Mouse (Mus musculus) MEL-GATA-1-ER (cell line): ENCODE results near the gene Actr3b.
"Not testable (repeated sequence)": the region's sequence is repeated elsewhere in the genome, so short reads cannot be mapped to it uniquely, and the experiment has no call there.

Experiments
- DNase-seq: peaks from one replicate; pipeline ENCODE4 v3.0.0-alpha.2; 2012; ENCODE audit warnings: low read depth; ENCODE audit errors: extremely low read depth

Actr3b gene

DNA sequence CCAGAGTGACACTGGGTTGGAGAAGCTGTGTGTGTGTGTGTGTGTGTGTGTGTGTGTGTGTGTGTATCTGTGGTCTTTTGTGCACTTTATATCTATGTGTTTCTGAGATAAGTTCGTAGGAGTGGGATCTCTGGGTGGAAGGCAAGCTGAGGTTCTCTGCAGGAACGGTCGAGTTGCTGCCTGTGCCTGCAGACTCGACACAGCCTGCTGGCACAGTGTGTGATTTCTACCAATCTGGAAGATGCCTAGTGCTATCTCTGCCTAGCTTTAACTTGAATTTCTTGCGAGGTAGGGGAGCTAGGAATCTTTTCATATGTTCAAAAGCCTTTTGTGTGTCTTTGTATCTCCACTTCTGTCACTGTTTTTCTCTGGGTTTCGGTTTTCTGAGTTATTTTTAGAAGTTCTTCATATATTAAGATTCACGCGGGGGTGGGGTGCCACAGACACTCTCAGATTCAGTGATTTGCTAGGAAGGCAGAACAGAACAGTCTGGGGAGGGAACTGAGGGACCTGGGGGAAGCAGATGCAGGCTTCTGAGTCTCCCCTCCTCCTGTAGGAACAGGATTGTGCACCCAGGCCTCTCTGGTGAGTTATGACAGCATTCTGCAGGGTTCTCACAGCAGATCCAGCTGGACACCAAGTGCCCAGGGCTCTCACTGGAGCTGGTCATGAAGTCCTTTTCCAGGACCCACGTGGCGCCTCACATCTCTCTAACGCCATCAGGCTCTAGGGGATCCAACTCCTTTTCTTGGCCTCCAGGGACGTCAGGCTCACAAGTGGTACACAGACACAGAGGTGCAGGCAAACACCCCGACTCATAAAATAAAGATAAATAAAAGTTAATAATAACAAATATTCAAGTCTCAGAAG lies 14.4 kb downstream of the Actr3b start:
- DNase-seq: no peak

GRCm38 (mm10) chr5:25791570-25791969 lies 31.8 kb downstream of the Actr3b start:
- no peak for DNase-seq

DNA sequence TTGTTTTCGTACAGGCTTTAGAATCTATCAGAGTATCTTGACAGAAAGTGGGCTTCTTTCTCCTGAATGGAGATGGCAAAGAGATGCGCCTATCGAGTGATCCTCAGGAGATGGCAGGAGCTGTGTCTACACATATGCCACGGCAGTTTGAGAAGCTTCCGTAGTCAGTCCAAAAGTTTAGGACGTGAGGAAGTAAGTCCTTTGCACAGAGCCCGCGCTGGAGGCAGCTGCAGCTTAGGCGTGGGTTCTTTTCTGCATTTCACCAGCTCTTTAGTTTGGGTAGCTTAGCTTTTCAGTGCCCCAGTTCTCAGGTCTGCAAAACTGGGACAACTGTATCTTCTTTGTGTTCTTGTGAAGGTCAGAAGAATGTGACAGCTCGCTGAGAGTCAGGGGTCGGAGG lies 38.0 kb downstream of the Actr3b start:
- no peak for DNase-seq

DNA sequence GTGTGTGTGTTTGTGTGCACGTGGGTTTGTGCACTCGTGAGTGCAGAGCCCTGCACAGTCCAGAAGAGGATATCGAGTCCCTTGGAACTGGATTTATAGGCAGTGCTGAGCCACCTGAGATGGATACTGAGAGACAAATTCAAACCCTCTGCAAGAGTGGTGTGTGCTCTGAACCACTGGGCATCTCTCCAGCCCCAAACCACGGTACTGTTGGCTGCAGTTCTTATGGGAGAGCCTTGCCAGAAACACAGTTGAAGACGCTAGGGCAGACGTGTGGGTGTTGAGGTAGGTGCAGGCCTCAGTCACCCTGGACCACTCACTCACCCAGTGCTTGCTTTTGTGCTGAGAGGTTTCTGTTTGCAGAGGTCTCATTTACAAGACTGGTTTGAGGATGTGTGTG lies 41.1 kb downstream of the Actr3b start:
- DNase-seq: no peak

GRCm38 (mm10) chr5:25801744-25802143 lies 41.9 kb downstream of the Actr3b start:
- no peak for DNase-seq

- no peak for DNase-seq
Measured at GRCm38 (mm10) chr5:25804569-25804968, 44.8 kb downstream of the Actr3b start.

- no peak for DNase-seq
Measured at GRCm38 (mm10) chr5:25812922-25813321, 53.1 kb downstream of the Actr3b start.

- no peak for DNase-seq
Measured at GRCm38 (mm10) chr5:25829308-25830094, 69.7 kb downstream of the Actr3b start.

GRCm38 (mm10) chr5:25830802-25831201 lies 71.0 kb downstream of the Actr3b start:
- no peak for DNase-seq

- DNase-seq: no peak
Measured at GRCm38 (mm10) chr5:25831624-25832023, 71.8 kb downstream of the Actr3b start.

GRCm38 (mm10) chr5:25839400-25839799 lies 79.6 kb downstream of the Actr3b start:
- DNase-seq: peak; percentile 33

DNA sequence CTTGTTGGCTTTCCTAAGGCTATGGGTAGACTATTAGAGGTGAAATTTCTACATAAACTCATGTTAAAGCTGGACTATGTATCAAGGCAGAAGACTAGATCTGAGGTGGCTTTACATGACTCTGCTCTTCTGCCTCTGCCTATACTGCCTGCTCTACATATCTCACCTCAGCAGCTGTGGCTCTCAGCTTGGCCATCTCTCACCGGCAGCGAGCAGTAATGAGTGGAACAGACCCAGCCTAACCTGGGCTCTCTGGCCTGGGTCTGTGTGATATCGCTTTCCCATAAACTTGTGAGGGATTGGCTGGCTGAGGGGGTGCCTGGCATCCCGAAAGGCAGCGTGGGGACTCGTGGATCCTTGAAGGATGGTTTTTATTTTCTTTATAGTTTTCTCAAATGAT lies 86.8 kb downstream of the Actr3b start:
- no peak for DNase-seq

DNA sequence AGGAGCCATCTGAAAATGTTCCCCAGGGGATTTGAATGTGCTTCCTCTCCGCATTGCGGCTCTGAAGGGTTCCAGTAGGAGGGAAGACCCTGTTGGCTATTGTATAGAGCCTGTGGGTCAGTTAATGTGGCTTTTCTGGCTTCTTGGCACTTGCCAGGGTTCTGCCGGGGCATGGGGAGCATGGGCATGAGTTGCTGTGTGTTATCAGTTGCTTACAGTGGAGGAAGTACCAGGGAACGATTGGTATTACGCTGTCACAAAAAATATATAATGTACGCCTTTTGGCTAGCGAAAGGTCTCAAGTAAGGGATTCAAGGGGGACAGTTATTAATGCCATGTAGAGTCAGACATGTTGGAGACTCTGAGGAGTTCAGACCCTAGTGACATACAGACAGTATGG lies 87.4 kb downstream of the Actr3b start:
- no peak for DNase-seq

GRCm38 (mm10) chr5:25848058-25848457 lies 88.3 kb downstream of the Actr3b start:
- DNase-seq: no peak

DNA sequence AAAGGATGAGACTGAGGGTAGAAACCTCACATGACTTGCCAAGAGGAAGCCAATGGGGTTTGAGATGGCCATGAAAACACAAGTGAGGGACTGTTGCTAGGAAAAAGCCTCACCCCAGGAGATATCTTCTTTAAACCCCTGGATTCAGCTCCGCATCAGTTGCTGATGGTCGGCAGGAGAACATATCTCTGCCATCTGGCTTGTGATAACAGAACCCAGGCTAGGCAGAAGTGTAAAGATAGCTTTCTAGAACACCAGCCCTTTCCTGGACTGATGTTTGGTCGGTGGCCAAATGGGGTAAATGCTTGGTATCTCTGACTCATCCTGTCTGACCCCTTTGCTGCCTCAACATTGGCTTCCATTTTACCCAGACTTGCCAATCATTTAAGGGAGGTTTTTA lies 106.4 kb downstream of the Actr3b start:
- no peak for DNase-seq

DNA sequence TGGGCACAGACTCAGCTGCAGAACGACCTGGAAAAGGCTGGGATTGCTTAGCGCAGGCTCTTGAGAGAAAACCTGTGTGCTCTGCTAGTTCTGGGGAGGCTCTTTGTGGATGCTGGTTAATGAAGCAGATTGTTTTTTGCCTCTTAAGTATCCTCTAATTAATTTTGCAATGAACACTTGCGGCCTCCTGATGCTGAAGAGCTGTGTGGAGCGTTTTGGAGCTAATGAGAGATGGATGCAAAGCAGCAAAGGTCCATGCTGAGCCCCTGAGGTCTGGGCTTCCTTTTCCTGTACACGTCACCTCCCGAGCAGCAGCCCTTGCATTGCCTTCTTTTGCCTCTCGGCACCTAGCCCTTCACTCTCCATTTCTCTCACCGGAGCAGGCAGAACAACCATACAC lies 110.1 kb downstream of the Actr3b start:
- no peak for DNase-seq

DNA sequence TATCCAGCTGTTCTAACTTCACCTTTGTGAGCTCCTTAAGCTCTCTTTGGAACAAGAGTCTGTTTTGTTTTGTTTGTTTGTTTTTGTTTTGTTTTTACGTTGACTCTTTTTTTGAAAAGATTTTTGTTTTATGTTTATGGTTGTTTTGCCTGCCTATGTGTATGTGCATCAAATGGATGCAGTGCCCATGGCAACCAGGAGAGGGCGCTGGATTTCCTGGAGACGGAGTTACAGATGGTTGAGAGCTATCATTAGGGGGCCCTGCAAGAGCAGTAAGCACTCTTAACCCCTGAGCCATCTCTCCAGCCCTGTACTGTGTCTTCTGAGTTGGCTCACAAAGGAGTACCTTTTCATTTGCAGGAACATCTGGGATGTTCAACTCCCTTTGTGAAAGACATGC lies 110.8 kb downstream of the Actr3b start:
- no peak for DNase-seq

GRCm38 (mm10) chr5:25871342-25872023 lies 111.7 kb downstream of the Actr3b start:
- DNase-seq: no peak

- DNase-seq: no peak
Measured at GRCm38 (mm10) chr5:25873046-25873445, 113.2 kb downstream of the Actr3b start.

DNA sequence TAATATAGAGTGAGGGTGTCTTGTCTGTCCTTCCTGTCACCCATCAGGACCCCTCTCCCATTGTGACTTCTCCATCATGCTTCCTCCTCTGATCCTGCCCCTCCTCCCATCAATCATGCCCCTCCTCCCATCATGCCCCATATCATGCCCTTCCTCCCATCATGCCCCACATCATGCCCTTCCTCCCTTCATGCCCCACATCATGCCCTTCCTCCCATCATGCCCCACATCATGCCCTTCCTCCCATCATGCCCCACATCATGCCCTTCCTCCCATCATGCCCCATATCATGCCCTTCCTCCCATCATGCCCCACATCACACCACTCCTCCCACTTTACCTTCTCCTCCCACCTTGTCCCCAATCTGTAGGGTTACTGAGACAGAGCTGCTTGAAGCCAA lies 116.1 kb downstream of the Actr3b start:
- not testable (repeated sequence) for DNase-seq

GRCm38 (mm10) chr5:25877281-25877680 lies 117.5 kb downstream of the Actr3b start:
- DNase-seq: no peak

DNA sequence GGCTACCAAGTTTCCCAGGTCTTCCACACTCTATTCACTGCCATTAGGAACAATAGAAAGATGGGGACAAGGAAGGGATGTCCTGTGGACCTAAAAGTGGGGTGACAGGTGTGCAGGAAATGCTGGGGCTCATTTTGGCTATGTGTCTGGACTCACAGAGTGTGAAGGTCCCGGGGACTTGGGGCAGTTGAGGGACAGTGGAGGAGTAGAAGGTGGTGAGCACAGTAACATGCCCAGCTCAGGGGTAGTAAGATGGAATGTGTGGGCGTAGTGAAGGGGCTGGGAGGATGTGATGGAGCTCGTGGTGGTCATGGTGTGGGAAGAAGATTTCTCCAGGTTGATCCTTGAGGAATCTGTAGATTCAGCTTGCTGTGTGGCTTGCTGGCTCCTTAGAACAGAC lies 118.2 kb downstream of the Actr3b start:
- no peak for DNase-seq
